Mouse (Mus musculus) olfactory bulb, adult 2 months (tissue): ENCODE measurements around the gene 5730522E02Rik.

Experiments used
- CTCF ChIP-seq: fragments of 200-500 bp; IDR thresholded peaks from 2 replicates; pipeline ENCODE4 v1.5.1; 2012; ENCODE audit warnings: low read depth, mild to moderate bottlenecking, low read length, moderate library complexity; ENCODE audit not compliant: insufficient read depth
- POLR2A ChIP-seq: fragments of 200-500 bp; IDR thresholded peaks from 2 replicates; pipeline ENCODE4 v1.6.1; 2012; ENCODE audit warnings: mild to moderate bottlenecking, low read depth, low read length, moderate library complexity; ENCODE audit not compliant: insufficient read depth

DNA sequence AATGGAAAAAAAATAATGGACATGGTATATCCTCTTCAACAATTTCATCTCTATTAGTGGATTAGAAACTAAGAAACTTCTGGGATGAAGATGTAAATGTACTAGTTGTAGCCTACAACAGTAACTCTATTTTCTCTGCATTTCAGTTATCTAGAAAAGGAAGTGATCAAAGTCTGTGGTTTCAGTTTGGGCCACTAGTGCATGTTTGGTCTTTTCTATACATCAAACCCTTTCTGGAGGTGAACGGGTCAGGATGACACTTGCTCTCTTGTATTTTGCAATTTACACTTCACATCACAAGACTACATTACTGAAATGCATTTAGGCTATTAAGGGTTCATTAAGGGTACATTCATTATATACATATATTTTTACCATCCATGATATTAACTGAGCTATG lies 26.0 kb upstream of the 5730522E02Rik start:
- TF ChIP-seq CTCF (no peak), POLR2A (no peak)
